Mouse (Mus musculus) stomach, embryonic 16.5 days (tissue): ENCODE measurements around the gene Ptch2. TPM values are rescaled to one million over a fixed set of nuclear protein-coding genes. Genes with fewer than 3 reads are reported as not detected.
A peak's percentile ranks its signal among the peaks of the same experiment; 100 is the strongest.

ENCODE experiments used
- ATAC-seq: fragments of 200-750 bp; cut with Nextera tagmentation; 2 replicates; pipeline ENCODE4 v1.8.0; 2017; ENCODE audit warnings: moderate number of reproducible peaks, moderate TSS enrichment; ENCODE audit not compliant: insufficient read depth, low FRiP score
- H3K27ac ChIP-seq: fragments of 300-500 bp; sonication (generic); 2 replicates; pipeline ENCODE4 v1.5.1; 2014; ENCODE audit warnings: low read length
- H3K27me3 ChIP-seq: fragments of 300-500 bp; sonication (generic); 2 replicates; pipeline ENCODE4 v1.6.1; 2014; ENCODE audit warnings: low read length, control low read depth, mixed read lengths; ENCODE audit not compliant: control insufficient read depth, insufficient read depth
- H3K36me3 ChIP-seq: fragments of 300-500 bp; sonication (generic); 2 replicates; pipeline ENCODE4 v1.6.1; 2014; ENCODE audit warnings: low read length; ENCODE audit not compliant: control insufficient read depth, insufficient read depth
- H3K4me1 ChIP-seq: fragments of 300-500 bp; sonication (generic); 2 replicates; pipeline ENCODE4 v1.6.1; 2014; ENCODE audit warnings: low read length, control low read depth, mixed read lengths; ENCODE audit not compliant: control insufficient read depth, insufficient read depth
- H3K4me2 ChIP-seq: fragments of 300-500 bp; sonication (generic); 2 replicates; pipeline ENCODE4 v1.6.1; 2014; ENCODE audit warnings: low read depth, low read length, mixed read lengths
- H3K4me3 ChIP-seq: fragments of 300-500 bp; sonication (generic); replicated peaks from 2 replicates; pipeline ENCODE4 v1.5.1; 2014; ENCODE audit warnings: mild to moderate bottlenecking, low read length
- H3K9ac ChIP-seq: fragments of 300-500 bp; sonication (generic); 2 replicates; pipeline ENCODE4 v1.6.1; 2014; ENCODE audit warnings: low read length
- H3K9me3 ChIP-seq: fragments of 300-500 bp; sonication (generic); replicated peaks from 2 replicates; pipeline ENCODE4 v1.6.1; 2016; ENCODE audit warnings: low read length, control low read depth; ENCODE audit not compliant: control insufficient read depth
- WGBS: fragments of 180-500 bp; shearing (Covaris S2); extraction: QIAGEN DNeasy Blood & Tissue Kit; methylation state at CpG from one replicate; pipeline ENCODE4 v1.1.7; 2014; 5-methylcytosine and 5-hydroxymethylcytosine counted together
- polyA plus RNA-seq: library from polyadenylated mRNA; unstranded; fragments of >200 nt; fragmentation: Nextera tagmentation; extraction: Ambion mirVana; gene quantifications from 2 replicates; pipeline ENCODE4 v1.2.1, GENCODE M21; 2015

Ptch2 gene
- 7.0 and 7.3 TPM in 2 replicates for polyA plus RNA-seq

DNA sequence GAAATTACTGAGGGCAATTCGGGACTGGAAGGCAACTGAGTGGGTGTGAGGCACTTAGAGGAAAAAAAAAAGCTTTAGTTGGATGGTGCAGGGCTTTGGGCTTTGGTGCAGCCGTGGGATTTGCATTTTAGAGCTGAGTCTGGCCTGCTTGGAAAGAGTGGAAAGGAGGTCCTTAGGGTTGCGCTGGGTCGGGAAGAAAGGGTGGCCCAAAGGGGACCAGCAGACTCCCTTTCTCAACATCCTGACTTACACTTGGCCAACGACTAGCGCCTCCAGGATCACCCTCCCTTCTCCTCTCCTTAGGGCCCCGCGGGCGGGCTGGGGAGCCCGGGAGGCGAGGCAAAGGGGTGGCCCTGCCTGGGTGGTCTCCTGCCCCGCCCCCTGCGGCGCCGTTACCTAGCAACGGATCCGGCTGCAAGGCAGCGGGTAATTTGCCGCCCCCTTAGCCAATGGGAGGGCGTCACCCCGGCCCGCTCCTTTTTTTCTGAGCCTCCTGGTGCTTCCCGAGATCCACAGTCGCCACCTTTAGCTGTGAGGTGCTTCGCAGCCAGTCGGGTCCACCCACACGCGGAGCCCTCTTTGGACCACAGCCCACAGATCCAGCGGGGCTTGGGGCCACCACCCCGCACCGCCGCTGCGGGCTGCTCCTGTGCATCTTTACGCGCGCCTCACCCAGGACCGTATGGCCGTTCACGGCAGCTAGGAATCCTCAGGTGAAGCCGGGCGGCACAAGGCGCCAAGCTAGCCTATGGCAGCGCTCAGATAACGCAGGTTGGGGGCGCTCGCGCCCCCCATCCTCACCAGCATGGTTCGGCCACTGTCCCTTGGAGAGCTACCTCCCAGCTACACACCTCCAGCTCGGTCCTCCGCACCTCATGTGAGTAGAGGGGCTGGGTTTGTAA, at the start of gene Ptch2:
Gene Ptch2, plus strand, starts transcription at position 525 of the 902 bp plus-strand sequence.
- peak within 1 kb of the TSS; percentile 80 for H3K27ac ChIP-seq
- ATAC-seq = peak; percentile 85
- peak within 1 kb of the TSS; percentile 74 for H3K9ac ChIP-seq
- H3K36me3 ChIP-seq = no peaks in the 10 kb centered on the region
- H3K27me3 ChIP-seq = no peaks in the 10 kb centered on the region
- under 1% methylated on average over 46 of the region's 50 CpGs for WGBS
- peak within 1 kb of the TSS; percentile 67 for H3K4me2 ChIP-seq
- H3K4me1 ChIP-seq = peaks cover 12% of the 10 kb centered on the region; the same call in 1 of the 2 replicates
- H3K4me3 ChIP-seq = peak within 1 kb of the TSS; percentile 61
- no peaks in the 10 kb centered on the region for H3K9me3 ChIP-seq

DNA sequence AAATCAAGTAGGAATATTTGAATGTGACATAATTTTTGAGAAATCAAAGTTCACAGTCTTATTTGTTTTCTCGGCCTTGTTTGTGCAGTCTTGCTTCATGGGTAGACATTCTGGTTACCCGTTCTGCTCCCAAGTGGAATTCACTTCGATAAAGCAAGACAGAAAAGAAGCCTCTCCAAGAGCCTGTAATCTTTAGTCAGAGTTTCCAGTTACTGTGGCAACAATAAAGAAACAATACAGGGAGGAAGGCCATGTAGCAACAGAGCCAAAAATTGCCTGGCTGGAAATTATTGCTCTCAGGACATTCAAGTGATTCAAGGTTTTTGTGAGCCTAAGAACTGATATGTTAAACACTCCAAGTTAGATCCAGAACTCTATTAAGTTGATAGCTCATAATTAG, 47.0 kb upstream of the Ptch2 start:
- H3K4me3 ChIP-seq = no peak overlapping the region
- H3K36me3 ChIP-seq = 0 out of 2 replicates have a peak, but pooled peaks cover 3% of the 10 kb centered on the region
- H3K9me3 ChIP-seq = no peaks in the 10 kb centered on the region
- H3K4me2 ChIP-seq = no peak overlapping the region
- WGBS = 70% methylated on average over 3 of the region's 3 CpGs
- ATAC-seq = no peak
- no peak overlapping the region for H3K27ac ChIP-seq
- 0 out of 2 replicates have a peak, but pooled peaks cover 4% of the 10 kb centered on the region for H3K4me1 ChIP-seq
- H3K27me3 ChIP-seq = no peaks in the 10 kb centered on the region
- H3K9ac ChIP-seq = no peak overlapping the region

GRCm38 (mm10) chr4:117049485-117049884, 46.4 kb upstream of the Ptch2 start:
- 0 out of 2 replicates have a peak, but pooled peaks cover 4% of the 10 kb centered on the region for H3K4me1 ChIP-seq
- WGBS = 85% methylated on average over 1 of the region's 1 CpGs
- H3K4me3 ChIP-seq = no peak overlapping the region
- no peaks in the 10 kb centered on the region for H3K27me3 ChIP-seq
- ATAC-seq = no peak
- 0 out of 2 replicates have a peak, but pooled peaks cover 3% of the 10 kb centered on the region for H3K36me3 ChIP-seq
- no peak overlapping the region for H3K4me2 ChIP-seq
- H3K9ac ChIP-seq = no peak overlapping the region
- H3K9me3 ChIP-seq = no peaks in the 10 kb centered on the region
- no peak overlapping the region for H3K27ac ChIP-seq

DNA sequence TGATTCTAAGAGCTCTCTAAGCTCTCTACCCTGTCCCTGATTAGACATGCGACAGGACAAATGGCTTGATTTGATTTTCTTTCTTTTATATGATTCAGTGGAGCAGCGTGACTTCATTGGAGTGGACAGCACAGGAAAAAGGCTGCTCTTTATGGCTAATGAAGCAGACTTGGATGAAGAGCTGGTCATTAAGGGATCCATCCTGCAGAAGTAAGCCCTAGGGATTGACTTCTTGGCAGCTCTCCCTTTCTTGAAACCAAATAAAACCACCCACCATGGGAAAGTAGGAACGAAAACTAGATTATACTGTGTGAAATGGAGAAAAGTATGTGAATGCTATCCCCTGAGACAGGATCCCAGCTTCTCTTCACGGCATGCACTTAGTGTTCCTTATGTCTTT, 43.2 kb upstream of the Ptch2 start:
- Histone ChIP-seq H3K4me3 (no peak overlapping the region), H3K9me3 (no peaks in the 10 kb centered on the region), H3K27me3 (no peaks in the 10 kb centered on the region), H3K4me1 (0 out of 2 replicates have a peak, but pooled peaks cover 4% of the 10 kb centered on the region), H3K4me2 (no peak overlapping the region), H3K9ac (no peak overlapping the region), H3K36me3 (0 out of 2 replicates have a peak, but pooled peaks cover 3% of the 10 kb centered on the region), H3K27ac (peak overlapping the region; percentile 23; the same call in 1 of the 2 replicates)
- ATAC-seq = no peak
- 70% methylated on average over 4 of the region's 4 CpGs for WGBS

GRCm38 (mm10) chr4:117053956-117054355, 41.9 kb upstream of the Ptch2 start:
- no peak overlapping the region for H3K4me2 ChIP-seq
- WGBS = 94% methylated on average over 4 of the region's 4 CpGs
- no peaks in the 10 kb centered on the region for H3K27me3 ChIP-seq
- no peak overlapping the region for H3K9ac ChIP-seq
- ATAC-seq = no peak
- no peak overlapping the region for H3K27ac ChIP-seq
- H3K4me1 ChIP-seq = 0 out of 2 replicates have a peak, but pooled peaks cover 4% of the 10 kb centered on the region
- H3K4me3 ChIP-seq = no peak overlapping the region
- H3K9me3 ChIP-seq = no peaks in the 10 kb centered on the region
- H3K36me3 ChIP-seq = no peaks in the 10 kb centered on the region

DNA sequence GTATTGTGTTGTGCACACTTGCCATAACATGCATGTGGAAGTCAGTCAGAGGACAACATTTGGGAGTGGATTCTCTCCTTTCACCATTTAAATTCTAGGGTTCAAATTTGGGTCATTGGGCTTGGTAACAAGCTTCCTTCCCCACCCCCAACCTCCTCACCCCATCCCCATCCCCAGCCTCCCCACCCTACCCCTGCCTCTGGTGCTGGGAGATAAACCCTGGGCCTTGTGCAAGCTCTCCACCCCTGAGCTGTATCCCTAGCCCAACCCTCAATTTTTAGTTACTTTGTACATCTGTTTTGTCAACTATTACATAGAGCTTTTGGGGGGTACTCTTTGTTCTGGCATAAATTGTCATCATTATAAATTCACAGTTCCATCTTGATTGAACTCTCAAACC, 39.8 kb upstream of the Ptch2 start:
- Histone ChIP-seq H3K36me3 (no peaks in the 10 kb centered on the region), H3K27ac (peak overlapping the region; percentile 61; the same call in 1 of the 2 replicates)
- peak; percentile 69; the same call in 1 of the 2 replicates for ATAC-seq

DNA sequence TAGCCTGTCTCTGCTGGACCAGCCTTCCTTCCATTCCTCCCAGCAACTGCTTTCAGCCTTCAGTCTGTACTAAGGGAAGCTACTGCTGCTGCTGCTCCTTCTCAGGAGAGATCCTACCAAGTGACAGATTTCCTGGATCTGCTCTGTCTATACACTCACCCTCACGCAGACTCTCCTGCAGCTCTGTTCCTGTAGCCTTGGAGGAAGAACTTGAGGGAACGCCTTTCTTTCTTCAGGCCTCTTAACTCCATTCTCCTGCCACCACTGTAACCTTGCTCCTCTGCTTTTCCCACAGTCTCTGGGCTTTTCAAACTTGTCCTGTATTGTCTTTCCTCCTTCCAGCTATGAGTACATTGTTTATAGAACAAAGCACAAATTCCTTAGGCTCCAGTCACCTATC, 39.4 kb upstream of the Ptch2 start:
- Histone ChIP-seq H3K9me3 (no peaks in the 10 kb centered on the region), H3K4me1 (0 out of 2 replicates have a peak, but pooled peaks cover 4% of the 10 kb centered on the region), H3K27me3 (no peaks in the 10 kb centered on the region), H3K36me3 (no peaks in the 10 kb centered on the region; the same call in 1 of the 2 replicates), H3K27ac (peak overlapping the region; percentile 61; the same call in 1 of the 2 replicates), H3K9ac (no peak overlapping the region), H3K4me3 (no peak overlapping the region), H3K4me2 (no peak overlapping the region)
- WGBS = 74% methylated on average over 2 of the region's 2 CpGs
- no peak; the same call in 1 of the 2 replicates for ATAC-seq

More for the DNA sequence above, 39.8 kb upstream of the Ptch2 start:
- Histone ChIP-seq H3K9me3 (no peaks in the 10 kb centered on the region), H3K4me3 (no peak overlapping the region), H3K4me2 (no peak overlapping the region), H3K9ac (no peak overlapping the region), H3K27me3 (no peaks in the 10 kb centered on the region), H3K4me1 (0 out of 2 replicates have a peak, but pooled peaks cover 4% of the 10 kb centered on the region)

GRCm38 (mm10) chr4:117058512-117058911, 37.4 kb upstream of the Ptch2 start:
- no peak overlapping the region for H3K27ac ChIP-seq
- no peaks in the 10 kb centered on the region for H3K9me3 ChIP-seq
- no peaks in the 10 kb centered on the region for H3K27me3 ChIP-seq
- no peak overlapping the region for H3K9ac ChIP-seq
- no peaks in the 10 kb centered on the region; the same call in 1 of the 2 replicates for H3K36me3 ChIP-seq
- no peak overlapping the region for H3K4me3 ChIP-seq
- WGBS = 88% methylated on average over 4 of the region's 4 CpGs
- no peak for ATAC-seq
- H3K4me1 ChIP-seq = no peaks in the 10 kb centered on the region
- H3K4me2 ChIP-seq = no peak overlapping the region
